Mouse (Mus musculus) c-Kit-positive CD71-negative TER-119-negative erythroid progenitor cells, embryonic 14.5 days (primary cell): ENCODE measurements around the gene Prr5l.

Source experiments
- DNase-seq: peaks from one replicate; pipeline ENCODE4 v3.0.0-alpha.2; 2013; ENCODE audit warnings: low read depth

Gene Prr5l

DNA sequence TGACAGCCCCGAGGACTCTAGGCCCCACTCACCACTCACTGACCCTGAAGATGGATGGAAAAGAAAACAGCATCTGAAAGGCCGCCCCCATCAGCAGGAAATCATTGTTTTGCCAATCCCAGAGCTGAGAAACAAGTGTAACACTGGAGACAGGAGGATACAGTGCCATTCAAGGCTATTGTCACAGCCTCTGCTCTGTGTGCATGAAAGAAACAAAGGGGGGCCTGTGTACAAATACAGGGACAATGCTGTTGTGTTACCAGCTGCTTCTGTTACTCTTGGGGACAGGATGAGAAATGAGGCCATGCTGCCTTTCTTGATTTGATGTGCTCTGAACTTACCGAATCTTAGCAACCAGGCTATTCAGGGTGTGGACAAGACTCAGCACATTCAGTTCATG lies at the start of gene Prr5l:
Gene Prr5l, minus strand, starts transcription at position 30 of the 400 bp plus-strand sequence.
- no peak for DNase-seq

DNA sequence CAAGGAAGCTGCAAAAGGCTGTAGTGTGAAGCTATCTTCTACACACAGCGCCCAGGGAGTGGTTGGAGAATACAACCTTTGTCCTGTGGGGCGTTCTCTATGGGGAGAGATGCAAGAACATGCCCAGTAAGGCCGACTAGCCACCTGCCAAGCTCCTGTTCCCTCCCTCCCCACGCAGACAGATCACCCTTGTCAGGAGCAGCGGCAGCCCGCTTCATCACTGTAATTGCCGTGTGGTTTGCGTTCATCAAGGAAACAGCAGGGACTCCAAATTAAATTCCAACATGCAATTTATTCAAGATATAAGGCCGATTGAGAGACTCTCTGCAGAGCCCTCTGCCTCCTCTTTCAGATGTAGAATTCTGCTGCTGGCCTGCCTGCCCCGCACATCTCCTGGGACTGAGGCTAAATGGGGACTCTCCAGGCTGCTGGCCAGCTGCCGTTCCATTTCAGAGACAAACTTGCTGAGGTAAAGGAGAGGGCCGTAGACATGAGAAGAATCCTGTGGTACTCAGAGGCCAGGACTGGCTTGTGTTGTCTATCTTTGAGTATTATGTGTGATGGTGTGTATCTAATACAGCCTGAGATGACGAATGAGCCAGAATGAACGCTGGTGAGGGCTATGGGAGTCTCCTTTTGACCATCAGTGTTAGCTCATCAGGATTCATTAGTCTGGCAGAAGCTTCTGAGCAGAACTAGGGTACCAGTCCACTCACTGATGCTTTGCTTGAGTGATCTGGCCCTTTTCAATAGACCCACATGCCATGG lies 49.5 kb upstream of the Prr5l start:
- no peak for DNase-seq

DNA sequence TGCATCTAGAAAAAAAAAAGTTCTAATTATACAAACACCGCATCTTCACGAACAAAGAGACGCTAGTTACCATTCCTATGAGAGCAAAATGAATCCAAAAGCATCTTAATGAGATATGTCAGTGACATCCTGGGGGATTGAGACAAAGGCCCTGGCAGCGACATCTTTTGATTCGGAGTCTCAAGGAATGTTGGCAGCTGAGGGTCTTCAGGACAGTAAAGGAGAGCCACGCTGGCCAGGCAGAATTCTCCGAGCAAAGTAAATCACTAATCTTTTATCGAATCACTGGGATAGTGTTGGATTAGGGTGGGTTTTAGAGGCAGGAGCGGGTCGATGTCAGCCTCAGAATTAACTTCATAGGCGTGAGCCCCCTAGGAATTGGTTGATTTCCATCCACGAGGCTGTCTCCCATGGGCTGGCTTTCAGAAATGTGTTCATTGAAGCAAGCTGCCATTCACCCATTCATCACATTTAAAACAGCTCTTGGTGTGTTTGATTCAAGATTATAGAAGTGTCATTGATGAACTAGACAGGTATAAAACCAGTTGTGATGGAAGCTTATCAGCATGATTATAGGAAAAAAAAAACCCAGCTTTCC lies 42.9 kb upstream of the Prr5l start:
- no peak for DNase-seq

DNA sequence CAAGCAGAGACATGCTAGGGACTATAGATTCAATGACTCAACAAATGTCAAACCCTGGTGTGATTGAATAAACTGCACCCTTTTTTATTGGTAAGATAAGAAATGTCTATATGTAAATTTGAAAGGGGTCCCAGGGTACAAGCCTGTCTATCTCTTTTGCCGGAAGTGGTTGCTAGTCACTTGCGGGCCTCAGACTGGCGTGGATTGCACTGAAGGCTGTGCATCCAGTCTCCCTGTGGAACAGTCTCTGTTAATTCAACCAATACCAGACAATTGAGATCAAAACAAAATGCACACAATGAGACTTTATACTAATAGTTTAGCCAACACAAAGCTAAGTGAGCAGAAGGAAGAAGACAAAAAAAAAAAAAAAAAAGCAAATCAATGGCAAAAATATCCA lies 42.4 kb upstream of the Prr5l start:
- no peak for DNase-seq

DNA sequence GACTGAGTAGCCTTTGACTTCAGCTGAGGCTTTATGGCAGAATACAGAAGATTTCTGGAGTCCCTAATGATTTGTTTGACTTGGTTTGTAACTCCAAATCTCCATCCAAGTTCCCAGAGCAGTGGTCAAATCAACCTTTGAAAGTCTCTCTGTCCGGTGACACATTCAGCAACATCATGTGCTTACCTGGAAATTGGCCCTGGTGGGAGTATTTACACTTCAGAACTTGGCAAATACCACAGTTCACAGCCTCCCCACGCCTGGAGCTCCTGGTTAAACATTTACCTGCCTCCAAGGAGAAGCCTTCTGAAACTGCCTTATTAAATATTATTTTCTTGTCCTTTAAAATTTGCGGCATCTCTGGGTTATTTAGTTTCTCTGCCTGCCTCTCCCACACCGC lies 40.4 kb upstream of the Prr5l start:
- no peak for DNase-seq

DNA sequence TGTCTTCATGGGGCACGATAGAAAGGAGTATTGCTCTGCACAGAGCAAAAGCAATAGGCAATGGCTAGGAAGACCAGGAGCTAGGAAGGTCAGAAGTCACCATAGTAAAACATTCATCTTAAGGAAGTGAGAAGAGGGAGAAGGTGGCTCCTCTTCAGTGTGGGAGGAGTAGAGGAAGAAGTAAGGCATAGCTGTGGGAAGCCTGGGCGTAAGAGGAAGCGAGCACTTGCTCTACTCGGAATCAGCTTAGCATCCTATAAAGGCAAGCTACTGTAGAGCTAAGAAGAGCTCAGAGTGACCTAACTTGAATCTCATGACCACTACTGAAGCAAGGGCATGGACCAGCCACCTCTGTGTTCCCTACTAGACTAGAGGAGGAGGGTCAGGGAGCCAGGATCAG lies 39.5 kb upstream of the Prr5l start:
- no peak for DNase-seq

DNA sequence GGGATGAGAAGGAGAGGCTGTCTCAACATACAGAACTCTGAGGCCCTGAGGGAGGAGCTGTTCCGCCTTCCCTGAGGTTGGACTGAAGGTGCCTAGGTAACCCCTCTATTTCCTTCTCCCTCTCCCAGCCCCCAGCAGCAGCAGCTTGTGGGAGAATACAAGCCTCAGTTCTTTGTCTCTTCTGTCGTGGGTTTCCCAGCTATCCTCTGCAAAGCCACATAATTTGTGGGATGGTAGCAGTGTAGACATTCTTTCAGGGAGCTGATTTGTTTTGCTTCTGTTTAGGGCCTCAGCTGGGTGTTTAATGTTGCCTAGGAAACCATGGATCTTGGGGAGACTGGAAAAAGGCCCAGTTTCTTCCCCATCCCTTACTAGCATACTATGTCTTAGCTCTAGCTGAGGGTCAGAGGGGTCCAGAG lies 37.3 kb upstream of the Prr5l start:
- no peak for DNase-seq

DNA sequence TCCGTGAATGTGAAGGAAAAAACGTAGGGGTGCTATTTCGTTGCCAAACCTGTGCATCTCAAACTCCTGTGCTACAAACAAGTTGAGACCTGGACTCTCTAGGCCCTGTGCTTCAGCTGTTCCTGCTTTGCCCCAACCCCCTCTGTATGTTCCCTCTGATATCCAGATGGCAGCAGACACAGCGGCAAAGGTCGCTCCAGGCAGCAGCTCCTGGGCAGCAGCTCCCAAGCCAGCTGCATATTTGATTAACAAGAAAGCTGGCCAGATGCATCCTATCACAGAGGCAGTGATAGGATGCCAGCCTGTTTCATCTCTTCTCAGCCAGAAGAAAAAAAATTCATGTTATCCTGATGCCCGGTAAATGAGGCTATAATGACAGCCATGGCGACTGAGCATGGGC lies 35.7 kb upstream of the Prr5l start:
- DNase-seq: no peak

DNA sequence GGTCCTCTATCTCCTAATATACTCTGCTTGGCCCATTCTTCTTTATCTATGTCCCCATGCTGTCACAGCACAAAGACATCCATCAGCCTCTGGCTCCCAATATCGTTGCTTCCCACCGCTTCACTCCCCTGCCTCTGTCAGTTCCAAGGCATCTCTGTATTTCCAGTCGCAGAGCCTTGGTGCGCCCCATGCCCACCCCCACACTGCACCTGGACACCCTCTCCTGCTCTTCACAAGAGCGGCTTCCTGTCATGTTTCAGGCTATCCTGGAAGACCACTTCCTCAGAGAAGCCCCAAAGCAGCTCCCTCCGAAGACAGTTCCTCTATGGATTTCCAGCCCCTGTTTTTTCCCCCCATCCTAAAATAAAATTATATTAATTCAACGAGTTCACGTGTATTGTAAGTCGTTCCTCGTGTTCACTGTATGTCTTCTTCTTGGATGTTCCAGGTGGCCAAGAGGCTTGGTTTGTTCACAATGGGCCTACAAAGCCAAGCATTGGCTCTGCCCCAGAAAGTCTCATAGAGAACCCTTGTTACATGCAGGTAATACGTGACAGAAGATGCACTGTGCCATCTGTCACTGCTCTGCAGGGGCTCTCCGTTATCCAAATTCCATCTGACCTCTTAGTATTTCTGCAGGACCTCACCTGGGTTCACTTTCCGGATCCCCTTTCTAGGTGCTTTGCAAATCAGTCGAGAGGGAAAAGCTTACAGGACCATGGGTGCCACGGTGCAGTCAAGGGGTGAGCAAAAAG lies 26.7 kb upstream of the Prr5l start:
- no peak for DNase-seq

DNA sequence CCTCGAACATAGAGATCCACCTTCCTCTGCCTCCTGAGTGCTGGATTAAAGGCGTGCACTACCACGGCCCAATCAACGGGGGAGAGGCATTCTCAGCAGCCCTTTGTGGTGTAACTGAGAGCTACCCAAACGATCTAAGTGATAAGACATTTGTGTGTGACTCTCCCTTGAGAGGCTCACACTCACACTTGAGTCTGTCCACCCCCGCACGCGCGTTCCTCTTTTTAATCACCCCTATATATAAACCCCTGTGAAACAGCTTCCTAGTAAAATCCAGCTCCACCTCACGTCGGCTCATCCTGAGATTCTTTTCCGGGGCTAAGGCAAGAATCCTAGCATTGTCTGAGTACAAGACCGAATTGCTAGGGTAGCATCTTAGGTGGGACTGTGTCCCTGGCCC lies 25.9 kb upstream of the Prr5l start:
- DNase-seq: no peak

DNA sequence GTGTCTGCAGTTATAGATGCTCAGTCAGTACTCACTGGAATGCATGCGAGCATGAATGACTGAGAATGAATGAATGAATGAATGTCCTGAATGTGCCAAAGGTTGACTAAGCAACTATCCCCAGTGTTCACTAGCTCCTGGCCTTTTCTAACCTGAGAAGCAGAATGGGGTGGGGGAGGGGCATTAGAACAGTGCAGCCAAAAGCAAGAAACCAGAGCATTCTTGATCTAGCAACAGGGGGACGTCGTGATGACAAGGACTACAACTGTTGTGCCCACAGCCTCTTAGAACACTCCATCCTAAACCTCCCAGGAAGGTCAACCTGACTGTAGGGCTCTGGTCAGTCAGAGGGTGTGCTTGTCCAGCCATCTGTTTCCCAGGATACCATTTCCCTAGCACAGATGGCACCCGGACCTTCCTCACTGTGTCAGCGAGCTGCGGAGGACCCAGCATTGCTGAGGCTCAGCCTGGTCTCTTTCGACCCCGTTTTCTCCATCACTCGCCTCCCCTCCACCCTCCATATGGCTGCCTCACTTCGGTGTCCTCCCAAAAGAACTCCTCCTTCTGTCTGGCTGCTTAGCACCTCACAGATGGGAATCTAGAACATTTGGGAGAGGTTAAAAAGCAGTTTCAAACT lies 24.7 kb upstream of the Prr5l start:
- no peak for DNase-seq

DNA sequence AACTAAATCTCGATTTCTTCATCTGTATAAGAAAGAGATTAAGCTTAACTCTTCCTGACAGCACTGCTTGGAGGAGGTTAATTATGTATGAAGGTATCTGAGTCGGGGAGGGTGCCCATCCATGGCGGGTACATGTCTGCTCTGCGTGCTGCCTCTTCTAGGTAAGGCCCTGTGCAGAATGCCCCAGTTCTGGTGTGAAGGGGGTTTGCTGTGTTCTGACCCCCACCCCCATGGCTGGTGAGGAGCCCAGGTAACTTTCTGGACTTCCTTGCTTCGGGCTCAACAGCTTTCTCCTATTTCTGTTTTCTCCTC lies 23.5 kb upstream of the Prr5l start:
- DNase-seq: no peak

DNA sequence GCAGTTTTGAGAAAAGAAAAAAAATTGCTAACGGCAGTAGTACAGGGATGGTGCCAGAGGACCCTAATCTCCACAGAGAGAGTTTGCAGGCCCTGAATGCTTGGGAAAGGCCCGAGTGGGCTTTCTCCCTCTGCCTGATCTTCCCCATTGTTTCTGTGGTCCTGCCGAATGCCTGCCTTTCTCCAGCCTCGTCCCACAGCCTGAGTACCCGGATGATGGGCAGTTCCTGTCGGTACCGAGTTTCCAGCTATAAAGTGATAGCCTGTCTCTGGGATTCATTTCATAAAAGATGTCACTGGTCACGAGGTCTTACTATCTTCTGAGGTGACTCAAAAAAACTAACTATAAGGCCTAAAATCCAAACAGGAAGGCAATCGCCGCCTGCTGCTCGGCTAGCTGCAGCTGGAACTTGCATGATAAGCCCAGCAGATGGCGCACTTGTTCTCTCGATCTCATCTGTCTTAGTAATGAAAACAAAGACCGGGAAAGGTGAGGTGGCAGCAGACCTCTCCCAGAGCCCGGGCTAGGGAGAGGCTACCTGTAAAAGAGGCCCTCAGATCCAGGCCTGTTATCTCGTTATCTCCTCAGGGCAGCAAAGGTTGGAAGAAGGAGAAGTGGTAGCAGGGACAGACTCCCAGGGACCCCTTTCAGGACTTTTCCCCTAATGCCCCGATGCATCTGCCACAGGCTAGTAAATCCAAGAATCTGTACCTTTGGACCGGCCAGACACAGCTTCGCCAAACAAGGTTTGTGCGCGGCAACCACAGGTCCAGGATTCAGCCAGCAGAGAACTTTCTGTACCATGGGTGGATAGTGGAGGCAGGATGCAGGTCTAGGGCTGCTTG lies 22.9 kb upstream of the Prr5l start:
- peak; percentile 69 for DNase-seq

DNA sequence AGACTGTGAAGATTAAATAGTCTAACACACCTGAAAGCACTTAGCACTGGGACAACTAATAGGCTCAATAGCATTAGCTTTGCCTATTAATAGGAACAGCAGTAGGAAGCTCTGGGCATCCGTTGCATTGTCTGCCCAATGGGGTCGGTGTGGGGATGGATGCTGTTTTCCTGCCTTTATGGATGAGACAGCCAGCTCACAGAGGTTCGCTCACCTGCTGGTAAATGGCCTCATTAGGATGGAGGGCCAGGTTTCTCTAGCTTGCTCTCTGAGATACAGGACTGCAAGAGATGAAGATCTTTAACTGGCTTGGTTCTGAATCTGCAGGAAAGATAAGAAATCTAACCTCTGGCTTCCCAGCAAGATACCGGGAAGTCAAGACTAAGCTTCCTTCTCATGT lies 19.4 kb upstream of the Prr5l start:
- DNase-seq: no peak

DNA sequence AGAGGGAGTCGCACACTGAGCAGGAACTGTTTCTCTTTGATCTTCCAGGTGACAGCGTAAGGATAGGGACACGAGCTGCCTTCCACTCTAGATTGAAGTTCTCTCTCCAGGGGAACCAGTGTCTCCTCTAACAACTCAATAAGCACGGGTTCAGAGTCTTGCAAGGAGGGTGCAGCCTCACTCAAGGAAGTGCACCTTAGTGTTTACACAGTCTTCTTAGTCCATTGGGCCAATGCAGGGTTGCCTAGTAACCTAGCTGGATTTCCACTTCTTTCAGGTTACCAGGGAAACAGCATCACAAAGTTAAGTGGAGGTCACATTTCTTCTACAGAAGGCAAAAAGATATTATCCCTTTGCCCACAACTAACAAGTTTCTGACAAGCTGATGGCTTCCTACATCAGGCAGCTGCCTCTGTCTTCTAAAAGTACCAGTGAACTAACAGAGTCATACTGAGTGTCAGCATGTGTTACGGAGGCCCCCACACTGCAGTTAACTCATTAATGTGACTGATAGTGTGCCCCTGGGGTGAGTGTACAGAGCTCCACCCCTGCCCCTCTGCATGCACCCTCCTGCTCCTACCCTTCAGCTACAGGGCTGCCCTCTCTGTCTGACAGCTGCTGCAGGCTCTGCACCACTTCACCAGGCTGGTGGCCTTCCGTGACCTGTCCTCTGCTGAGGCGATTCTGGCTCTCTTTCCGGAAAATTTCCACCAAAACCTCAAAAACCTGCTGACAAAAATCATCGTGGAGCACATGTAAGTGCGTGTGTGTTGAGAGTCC lies 13.8 kb upstream of the Prr5l start:
- no peak for DNase-seq

DNA sequence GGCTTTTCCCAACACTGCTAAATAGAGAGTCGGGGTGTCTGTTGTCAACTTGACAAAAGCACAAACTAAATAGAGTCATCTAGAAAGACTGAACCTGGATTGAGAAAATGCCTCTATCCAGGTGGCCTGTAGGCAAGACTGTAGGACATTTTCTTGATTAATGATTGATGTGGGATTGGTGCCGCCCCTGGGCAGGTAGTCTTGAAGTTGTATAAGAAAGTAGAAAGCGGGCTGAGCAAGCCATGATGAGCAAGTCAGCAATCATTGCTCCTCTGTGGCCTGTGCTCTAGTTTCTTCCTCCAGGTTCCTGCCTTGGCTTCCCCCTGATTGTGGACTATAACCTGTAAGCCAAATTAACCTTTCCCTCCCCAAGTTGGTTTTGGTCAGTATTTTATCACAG lies 11.3 kb upstream of the Prr5l start:
- DNase-seq: no peak

DNA sequence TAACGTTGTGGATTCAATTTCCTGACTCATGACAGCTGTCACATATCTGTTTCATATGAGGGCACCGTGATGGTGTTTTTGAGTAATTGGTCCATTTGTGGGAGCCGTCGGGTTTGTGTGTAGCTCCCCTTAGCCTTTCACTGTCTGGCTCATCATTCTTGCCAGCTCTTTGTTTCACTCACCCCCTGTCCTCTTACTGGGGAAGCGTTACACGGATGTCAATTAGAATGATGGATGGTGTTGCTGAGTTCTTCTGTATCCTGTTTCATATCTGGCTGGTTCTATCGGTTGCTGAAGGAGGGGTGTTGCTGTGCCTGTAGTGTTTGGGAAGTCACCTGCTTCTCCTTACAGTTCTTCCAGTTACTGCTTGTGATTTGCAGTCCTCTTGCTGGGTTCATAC lies 8.3 kb upstream of the Prr5l start:
- DNase-seq: no peak

DNA sequence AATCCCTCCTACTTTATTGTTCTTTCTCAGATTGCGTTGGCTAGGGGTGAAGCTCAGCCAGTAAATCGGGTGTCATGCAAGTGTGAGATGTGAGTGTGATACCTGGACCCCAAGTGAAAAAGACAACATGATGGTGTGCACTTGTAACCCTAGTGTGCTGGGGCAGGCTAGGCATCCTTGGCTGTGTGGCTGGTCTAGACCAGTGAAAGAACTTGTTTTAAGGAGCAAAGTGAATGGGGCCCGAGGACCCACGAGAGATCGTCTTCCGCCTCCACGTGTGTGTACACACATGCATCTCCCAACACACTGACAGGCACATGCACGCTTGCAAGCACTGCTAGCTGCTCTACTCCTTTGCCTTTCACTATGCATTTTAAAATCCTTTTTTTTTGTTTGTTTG lies 6.1 kb upstream of the Prr5l start:
- no peak for DNase-seq

DNA sequence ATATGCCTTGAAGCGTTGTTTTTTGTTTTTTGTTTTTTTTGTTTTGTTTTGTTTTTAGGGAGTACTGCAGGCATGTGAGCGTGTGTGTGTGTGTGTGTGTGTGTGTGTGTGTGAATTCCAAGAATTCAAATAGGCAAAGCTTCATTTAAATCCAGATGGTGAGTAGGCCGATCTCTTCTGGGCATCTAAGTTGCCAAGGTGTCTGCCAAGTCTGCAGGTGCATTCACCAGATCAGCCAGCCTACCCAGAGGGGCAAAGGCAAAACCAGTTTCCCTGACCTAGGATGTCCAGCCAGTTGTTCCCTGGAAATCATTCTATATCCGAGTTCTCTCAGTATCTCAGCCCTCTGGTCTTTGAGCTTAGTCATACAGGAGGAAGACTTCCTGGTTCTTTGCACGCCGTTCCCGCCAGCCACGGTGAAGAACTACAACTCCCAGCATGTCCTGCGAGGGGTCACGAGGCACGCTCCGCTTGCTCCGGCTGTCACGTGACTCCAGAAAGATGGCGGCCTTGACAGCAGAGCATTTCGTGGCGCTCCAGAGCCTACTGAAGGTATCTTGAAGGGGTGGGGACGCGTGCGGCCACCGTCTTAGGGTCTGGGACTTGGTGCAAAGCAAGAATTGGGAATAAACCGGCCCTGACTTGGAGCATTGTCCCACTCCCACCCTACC lies 3.1 kb upstream of the Prr5l start, which contains the start of gene Commd9:
Gene Commd9, plus strand, starts transcription at position 480 of the 671 bp plus-strand sequence.
- peak; percentile 82 for DNase-seq

DNA sequence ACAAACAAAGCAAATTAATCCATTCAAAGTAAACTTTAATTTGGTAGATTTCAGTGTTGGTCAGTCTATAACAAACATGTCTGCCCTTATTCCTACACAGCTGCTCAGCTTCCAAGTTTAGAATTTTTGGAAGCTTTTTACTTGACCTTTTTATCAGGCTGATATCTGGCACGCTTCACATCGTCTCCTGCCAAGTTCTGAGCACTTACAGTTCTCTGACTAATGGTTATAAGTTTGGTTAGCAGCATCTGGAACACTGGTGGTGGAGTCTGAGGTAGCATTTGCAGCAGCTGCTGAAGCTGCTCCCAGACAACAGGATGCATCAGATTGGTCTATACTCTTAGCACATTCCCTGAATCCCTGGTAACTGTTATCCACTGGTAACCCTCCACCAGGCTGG lies 1.5 kb upstream of the Prr5l start:
- DNase-seq: no peak
